Mouse (Mus musculus) liver, adult 2 months (tissue): ENCODE measurements at regions not wholly inside any gene's neighbourhood (a gene's known extent, or its start where the extent isn't known, plus 50 kb on each side); places are given as distances from the start of the nearest gene placed in this dataset.
"Not testable (repeated sequence)": the region's sequence is repeated elsewhere in the genome, so short reads cannot be mapped to it uniquely, and the experiment has no call there.

ENCODE experiments used
- DNase-seq: peaks from one replicate; pipeline ENCODE4 v3.0.0-alpha.2; 2011; ENCODE audit warnings: low read depth, low spot score; ENCODE audit errors: extremely low read depth
- H3K27ac ChIP-seq: fragments of 200-500 bp; replicated peaks from 2 replicates; pipeline ENCODE4 v1.5.1; 2012; ENCODE audit warnings: low read depth, mild to moderate bottlenecking, control low read depth, inconsistent platforms, low read length; ENCODE audit not compliant: insufficient read depth
- H3K27me3 ChIP-seq: fragments of 200-500 bp; 2 replicates; pipeline ENCODE4 v1.6.1; 2012; ENCODE audit warnings: mild to moderate bottlenecking, moderate library complexity, low read length, inconsistent platforms; ENCODE audit not compliant: control insufficient read depth, insufficient read depth
- H3K36me3 ChIP-seq: fragments of 200-500 bp; 2 replicates; pipeline ENCODE4 v1.6.1; 2012; ENCODE audit warnings: low read length, inconsistent platforms; ENCODE audit not compliant: control insufficient read depth, insufficient read depth
- H3K4me1 ChIP-seq: fragments of 200-500 bp; 2 replicates; pipeline ENCODE4 v1.6.1; 2011; ENCODE audit warnings: low read length; ENCODE audit not compliant: control insufficient read depth, insufficient read depth
- H3K4me3 ChIP-seq: fragments of 200-500 bp; 2 replicates; pipeline ENCODE4 v1.5.1; 2011; ENCODE audit warnings: low read depth, mild to moderate bottlenecking, control low read depth, low read length, moderate library complexity; ENCODE audit not compliant: insufficient read depth
- H3K79me2 ChIP-seq: fragments of 200-500 bp; 2 replicates; pipeline ENCODE4 v1.6.1; 2012; ENCODE audit warnings: inconsistent platforms, mild to moderate bottlenecking, low read length, moderate library complexity; ENCODE audit not compliant: control insufficient read depth, insufficient read depth
- H3K9ac ChIP-seq: fragments of 200-500 bp; 2 replicates; pipeline ENCODE4 v1.6.1; 2012; ENCODE audit warnings: low read depth, mild to moderate bottlenecking, control low read depth, inconsistent platforms, low read length
- CTCF ChIP-seq: fragments of 200-500 bp; IDR thresholded peaks from 2 replicates; pipeline ENCODE4 v1.5.1; 2011; ENCODE audit warnings: low read depth, low read length, control low read depth
- POLR2A ChIP-seq: fragments of 200-500 bp; IDR thresholded peaks from 2 replicates; pipeline ENCODE4 v1.6.1; 2011; ENCODE audit warnings: low read length, control low read depth; ENCODE audit not compliant: insufficient read depth; ENCODE audit errors: extremely low read depth
- WGBS: fragments of 180-500 bp; shearing (Covaris S2); methylation state at CpG from one replicate; pipeline ENCODE4 v1.1.7; 2018; 5-methylcytosine and 5-hydroxymethylcytosine counted together

DNA sequence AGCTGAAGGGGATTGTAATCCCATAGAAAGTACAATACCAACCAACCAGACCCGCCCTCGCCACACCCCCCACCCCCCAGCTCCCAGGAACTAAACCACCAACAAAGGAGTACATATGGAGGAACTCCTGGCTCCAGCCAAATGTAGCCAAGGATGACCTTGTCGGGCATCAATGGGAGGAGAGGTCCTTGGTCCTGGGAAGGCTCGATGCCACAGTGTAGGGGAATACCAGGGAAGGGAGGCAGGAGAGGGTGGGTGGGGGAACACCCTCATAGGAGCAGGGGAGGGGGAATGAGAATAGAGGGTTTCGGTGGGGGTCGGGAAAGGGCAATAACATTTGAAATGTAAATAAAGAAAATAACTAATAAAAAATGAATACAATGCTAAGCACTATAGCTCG, 429.1 kb downstream of the Fign start:
- Histone ChIP-seq H3K9ac (no peak overlapping the region), H3K79me2 (no peaks in the 10 kb centered on the region), H3K27me3 (no peaks in the 10 kb centered on the region), H3K4me1 (no peaks in the 10 kb centered on the region), H3K36me3 (no peaks in the 10 kb centered on the region), H3K27ac (no peak overlapping the region), H3K4me3 (no peak overlapping the region)
- WGBS: 89% methylated on average over 7 of the region's 7 CpGs
- DNase-seq: no peak
- TF ChIP-seq CTCF (no peak), POLR2A (no peak)

DNA sequence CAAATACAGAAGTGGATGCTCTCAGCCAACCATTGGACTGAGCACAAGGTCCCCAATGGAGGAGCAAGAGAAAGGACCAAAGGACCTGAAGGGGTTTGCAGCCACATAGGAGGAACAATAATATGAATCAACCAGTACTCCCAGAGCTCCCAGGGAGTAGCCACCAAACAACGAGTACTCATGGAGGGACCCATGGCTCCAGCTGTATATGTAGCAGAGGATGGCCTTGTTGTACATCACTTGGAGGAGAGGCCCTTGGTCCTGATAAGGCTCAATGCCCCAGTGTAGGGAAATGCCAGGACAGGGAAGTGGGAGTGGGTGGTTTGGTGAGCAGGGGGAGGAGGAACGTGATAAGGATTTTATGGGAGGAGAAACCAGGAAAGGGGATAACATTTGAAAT, 437.9 kb downstream of the Fign start:
- DNase-seq, H3K4me1 ChIP-seq, H3K27me3 ChIP-seq, H3K27ac ChIP-seq, H3K4me3 ChIP-seq, H3K36me3 ChIP-seq, H3K9ac ChIP-seq, H3K79me2 ChIP-seq: not testable (repeated sequence)
- 89% methylated on average over 2 of the region's 2 CpGs for WGBS
